In the genomic region with DNA sequence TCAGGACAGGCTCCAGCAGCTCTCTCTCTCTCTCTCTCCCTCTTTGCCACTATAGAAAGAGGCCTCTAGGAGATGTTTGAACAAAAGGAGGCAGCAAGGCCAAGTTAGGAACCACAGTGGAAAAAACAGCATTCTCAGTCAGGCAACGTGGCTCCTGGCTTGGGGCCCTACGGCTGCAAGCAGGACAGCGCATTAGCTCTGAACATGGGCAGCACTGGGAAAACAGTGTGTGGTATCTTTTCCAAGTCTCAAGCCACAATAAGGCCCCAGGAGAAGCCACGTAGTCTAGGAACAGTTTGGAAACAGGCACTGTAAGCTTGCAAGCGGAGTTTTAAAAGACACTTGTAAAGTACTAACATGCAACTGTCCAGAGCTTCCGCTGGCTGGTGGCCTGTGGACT, we compare ENCODE assay signal across 10 mouse cellular contexts. TPM values are rescaled to one million over a fixed set of nuclear protein-coding genes. Genes with fewer than 3 reads are reported as not detected.
DNase-seq lines count a peak whose midpoint lies in the region; ATAC-seq and TF ChIP-seq lines count a peak whose summit lies in the region.
"Had no signal": no experiment of that assay in that cellular context is flagged by ENCODE, and none has a peak within 500 bp of the region (broad histone marks: within the 10 kb centered on the region; RNA-seq: fewer than 3 reads in every experiment).

No protein-coding gene starts in this region.

- WGBS in limb, embryonic 14.5 days = 43% methylated on average over 6 of the region's 6 CpGs

- peak overlapping the region; percentile 91 for H3K4me3 ChIP-seq in limb, embryonic 14.5 days (replicated peaks; ENCODE audit: low read length)

- H3K36me3 ChIP-seq in limb, embryonic 14.5 days (ENCODE audit: control insufficient read depth, insufficient read depth, low read length) = peaks cover 15% of the 10 kb centered on the region

- H3K4me2 ChIP-seq in limb, embryonic 14.5 days (replicated peaks; ENCODE audit: low read depth, low read length, severe bottlenecking) = peak overlapping the region; percentile 64

- no peaks in the 10 kb centered on the region for H3K27me3 ChIP-seq in limb, embryonic 14.5 days (ENCODE audit: control insufficient read depth, insufficient read depth, low read length)

- peaks cover 37% of the 10 kb centered on the region for H3K4me1 ChIP-seq in limb, embryonic 14.5 days (ENCODE audit: control insufficient read depth, insufficient read depth, low read length)

- intact Hi-C loops in gastrocnemius, postnatal 36 days (cut with DNase I) = no loop called here
- intact Hi-C loops in left cerebral cortex, postnatal 14 days (cut with DNase I) = loop anchor here (5.0 kb wide), 1 partner anchor 81 kb away; no protein-coding TSS in a partner anchor

- peak; percentile 44 for DNase-seq in gastrocnemius, adult 18-20 months (ENCODE audit: low spot score)
- no peak for DNase-seq in gastrocnemius, adult 8-10 months (ENCODE audit: low spot score in 2 of 2)
- peak; percentile 40 for DNase-seq in brain, adult 2 months (ENCODE audit: low read depth, low spot score)
- DNase-seq in gastrocnemius, postnatal 36 days = peak; percentile 28 to 35
- DNase-seq in limb, embryonic 14.5 days (ENCODE audit: low spot score) = no peak
- no peak for DNase-seq in c-Kit-positive CD71-positive TER-119-positive erythroid progenitor cells, embryonic 14.5 days (ENCODE audit: low spot score)
- no peak for DNase-seq in left cerebral cortex, postnatal 14 days (ENCODE audit: low spot score in 2 of 2)
- no peak for DNase-seq in layer of hippocampus, postnatal 36 days
- DNase-seq: cerebellum, adult 11 months had no signal

- 0 out of 2 replicates have a peak overlapping the region, but pooled peaks have one; percentile 98 for H3K9ac ChIP-seq in limb, embryonic 14.5 days (ENCODE audit: low read depth, low read length, severe bottlenecking)

- no peaks in the 10 kb centered on the region for H3K9me3 ChIP-seq in limb, embryonic 14.5 days (ENCODE audit: control insufficient read depth, low read length)

- TF ChIP-seq POLR2A in limb, embryonic 14.5 days (IDR thresholded peaks at IDR 0.05; ENCODE audit: borderline replicate concordance, extremely low read depth, insufficient read depth, insufficient read length) = no peak

- H3K27ac ChIP-seq in limb, embryonic 14.5 days (replicated peaks; ENCODE audit: low read depth, low read length) = peak overlapping the region; percentile 45
- H3K27ac ChIP-seq: macrophage had no signal

- no peak for ATAC-seq in limb, embryonic 14.5 days (ENCODE audit: low FRiP score, low read depth)

RNA-seq across cellular contexts. Expression of a gene that starts 2.3 kb away (rescaled TPM):
- total RNA-seq in gastrocnemius, adult 18-20 months (2021) = 1 to 10 TPM; 2.9 to 4.4 TPM
- 1 to 10 TPM; 2.3 to 3.1 (median 3.0) TPM for total RNA-seq in gastrocnemius, adult 8-10 months (2022)
- 1 to 10 TPM; 5.2 to 6.6 TPM for total RNA-seq in gastrocnemius, postnatal 36 days (2021)
- 34.6 and 37.4 TPM in 2 replicates for polyA plus RNA-seq in limb, embryonic 14.5 days (2012; rRNA removed)
- polyA plus RNA-seq in limb, embryonic 14.5 days (2014; fragmentation: Nextera tagmentation; extraction: Ambion mirVana) = 32.8 and 33.3 TPM in 2 replicates
- 10 to 100 TPM; 38.7 to 39.8 TPM for total RNA-seq in left cerebral cortex, postnatal 14 days (2021)
- total RNA-seq in layer of hippocampus, postnatal 36 days (2021) = 10 to 100 TPM; 22.6 to 23.8 TPM

RNA-seq across cellular contexts. Expression of a gene that starts 43.5 kb away (rescaled TPM):
- under 1 TPM; 0.28 to 0.46 TPM for total RNA-seq in gastrocnemius, adult 18-20 months (2021)
- total RNA-seq in gastrocnemius, adult 8-10 months (2022) = 1 to 10 TPM in 1 of 4 experiments, under 1 TPM in 3; 0.27 to 1.1 (median 0.49) TPM
- total RNA-seq in gastrocnemius, postnatal 36 days (2021) = 1 to 10 TPM in 1 of 2 experiments, under 1 TPM in 1; 0.48 to 1.7 TPM
- polyA plus RNA-seq in limb, embryonic 14.5 days (2012; rRNA removed) = 0.46 and 0.55 TPM in 2 replicates
- 0.66 and 0.91 TPM in 2 replicates for polyA plus RNA-seq in limb, embryonic 14.5 days (2014; fragmentation: Nextera tagmentation; extraction: Ambion mirVana)
- under 1 TPM; 0.44 to 0.51 TPM for total RNA-seq in left cerebral cortex, postnatal 14 days (2021)
- total RNA-seq in layer of hippocampus, postnatal 36 days (2021) = under 1 TPM; 0.30 to 0.57 TPM

RNA-seq across cellular contexts. Expression of a gene that starts 56.2 kb away (rescaled TPM):
- 1 to 10 TPM in 1 of 2 experiments, under 1 TPM in 1; 0.98 to 2.2 TPM for total RNA-seq in gastrocnemius, adult 18-20 months (2021)
- total RNA-seq in gastrocnemius, adult 8-10 months (2022) = 1 to 10 TPM in 1 of 4 experiments, under 1 TPM in 3; 0.67 to 1.2 (median 0.73) TPM
- 1 to 10 TPM; 1.7 to 2.1 TPM for total RNA-seq in gastrocnemius, postnatal 36 days (2021)
- polyA plus RNA-seq in limb, embryonic 14.5 days (2012; rRNA removed) = 4.0 and 4.3 TPM in 2 replicates
- 7.2 and 10.6 TPM in 2 replicates for polyA plus RNA-seq in limb, embryonic 14.5 days (2014; fragmentation: Nextera tagmentation; extraction: Ambion mirVana)
- 10 to 100 TPM; 23.2 to 24.1 TPM for total RNA-seq in left cerebral cortex, postnatal 14 days (2021)
- total RNA-seq in layer of hippocampus, postnatal 36 days (2021) = 10 to 100 TPM; 15.1 to 16.2 TPM

Comparison
In these comparisons a context has a peak if more than half of its experiments do, and no peak if none do; other contexts are left out.
1. DNase-seq: peak in gastrocnemius, adult 18-20 months (single experiment), brain, adult 2 months (single experiment) and gastrocnemius, postnatal 36 days (2 of 2); none in gastrocnemius, adult 8-10 months (0 of 2), limb, embryonic 14.5 days (single experiment), c-Kit-positive CD71-positive TER-119-positive erythroid progenitor cells, embryonic 14.5 days (single experiment), left cerebral cortex, postnatal 14 days (0 of 2) and layer of hippocampus, postnatal 36 days (0 of 2).
2. RNA of a gene that starts 56.2 kb away (total RNA-seq): 23.2 to 24.1 TPM in left cerebral cortex, postnatal 14 days and 15.1 to 16.2 TPM in layer of hippocampus, postnatal 36 days; 0.98 to 2.2 TPM in gastrocnemius, adult 18-20 months, 1.7 to 2.1 TPM in gastrocnemius, postnatal 36 days and 0.67 to 1.2 TPM in gastrocnemius, adult 8-10 months; every median in the first group is over 4 times any median in the second.